In genomic region chr7:108944002-108944401, GRCm38 (mm10) we compare ENCODE assay signal across 10 mouse cellular contexts. TPM values are rescaled to one million over a fixed set of nuclear protein-coding genes. Genes with fewer than 3 reads are reported as not detected.
DNase-seq lines count a peak whose midpoint lies in the region; ATAC-seq and TF ChIP-seq lines count a peak whose summit lies in the region.
"Had no signal": no experiment of that assay in that cellular context is flagged by ENCODE, and none has a peak within 500 bp of the region (broad histone marks: within the 10 kb centered on the region; RNA-seq: fewer than 3 reads in every experiment).

No protein-coding gene starts in this region.

- H3K27me3 ChIP-seq in hindbrain, embryonic 15.5 days: no peaks in the 10 kb centered on the region
- peaks cover 13% of the 10 kb centered on the region for H3K27me3 ChIP-seq in liver, embryonic 15.5 days
- no peaks in the 10 kb centered on the region for H3K27me3 ChIP-seq in neural tube, embryonic 12.5 days (replicated peaks)

- H3K4me2 ChIP-seq in hindbrain, embryonic 15.5 days: no peak overlapping the region
- no peak overlapping the region for H3K4me2 ChIP-seq in liver, embryonic 15.5 days
- no peak overlapping the region for H3K4me2 ChIP-seq in neural tube, embryonic 12.5 days (replicated peaks)

- TF ChIP-seq POLR2A in cortical plate, adult 2 months (IDR thresholded peaks at IDR 0.05; ENCODE audit: extremely low read depth, insufficient read depth, low read length): no peak

- H3K9me3 ChIP-seq in hindbrain, embryonic 15.5 days: no peaks in the 10 kb centered on the region
- H3K9me3 ChIP-seq in liver, embryonic 15.5 days (replicated peaks): no peaks in the 10 kb centered on the region
- H3K9me3 ChIP-seq in neural tube, embryonic 12.5 days: no peaks in the 10 kb centered on the region

- H3K4me3 ChIP-seq in cortical plate, adult 2 months (ENCODE audit: insufficient read depth, low read length): no peak overlapping the region
- H3K4me3 ChIP-seq in hindbrain, embryonic 15.5 days: no peak overlapping the region
- no peak overlapping the region for H3K4me3 ChIP-seq in liver, embryonic 15.5 days (replicated peaks)
- H3K4me3 ChIP-seq in neural tube, embryonic 12.5 days: no peak overlapping the region
- H3K4me3 ChIP-seq: erythroblast, embryonic 14.5 days had no signal

- no peaks in the 10 kb centered on the region for H3K4me1 ChIP-seq in cortical plate, adult 2 months (ENCODE audit: control insufficient read depth, insufficient read depth, low read length)
- no peaks in the 10 kb centered on the region for H3K4me1 ChIP-seq in hindbrain, embryonic 15.5 days (replicated peaks)
- no peaks in the 10 kb centered on the region for H3K4me1 ChIP-seq in liver, embryonic 15.5 days (replicated peaks)
- H3K4me1 ChIP-seq in neural tube, embryonic 12.5 days: no peaks in the 10 kb centered on the region

- peak; percentile 64 for TF ChIP-seq CTCF in cortical plate, adult 2 months (IDR thresholded peaks at IDR 0.05; ENCODE audit: extremely low read depth, insufficient read depth, low read length)

- ATAC-seq in hindbrain, embryonic 15.5 days (ENCODE audit: low FRiP score, low read depth): peak; percentile 70; the same call in 1 of the 2 replicates
- ATAC-seq in liver, embryonic 15.5 days (ENCODE audit: insufficient read depth): peak; percentile 49; the same call in 1 of the 2 replicates
- ATAC-seq in neural tube, embryonic 12.5 days (ENCODE audit: low FRiP score, low read depth): peak; percentile 38; the same call in 1 of the 2 replicates

- H3K27ac ChIP-seq in cortical plate, adult 2 months (ENCODE audit: insufficient read depth, low read length): no peak overlapping the region
- no peak overlapping the region for H3K27ac ChIP-seq in hindbrain, embryonic 15.5 days (replicated peaks)
- H3K27ac ChIP-seq in liver, embryonic 15.5 days (replicated peaks): no peak overlapping the region
- H3K27ac ChIP-seq in neural tube, embryonic 12.5 days: no peak overlapping the region
- H3K27ac ChIP-seq: macrophage had no signal

- H3K36me3 ChIP-seq in hindbrain, embryonic 15.5 days: peaks cover 47% of the 10 kb centered on the region
- peaks cover 58% of the 10 kb centered on the region for H3K36me3 ChIP-seq in liver, embryonic 15.5 days (replicated peaks)
- peaks cover 45% of the 10 kb centered on the region for H3K36me3 ChIP-seq in neural tube, embryonic 12.5 days

- peak; percentile 47 to 56 for DNase-seq in left cerebral cortex, adult 18-20 months (ENCODE audit: low spot score in 2 of 2)
- no peak for DNase-seq in left cerebral cortex, adult 11 months (ENCODE audit: low spot score)
- DNase-seq in NIH3T3 (ENCODE audit: low read depth): peak; percentile 71
- no peak for DNase-seq in gastrocnemius, adult 8-10 months (ENCODE audit: low spot score in 2 of 2)

- no peak overlapping the region for H3K9ac ChIP-seq in hindbrain, embryonic 15.5 days
- H3K9ac ChIP-seq in liver, embryonic 15.5 days: no peak overlapping the region
- H3K9ac ChIP-seq in neural tube, embryonic 12.5 days: no peak overlapping the region

- WGBS in hindbrain, embryonic 15.5 days: 2% methylated on average over 2 of the region's 2 CpGs
- WGBS in liver, embryonic 15.5 days (ENCODE audit: insufficient replicate concordance): 1% methylated on average over 2 of the region's 2 CpGs
- WGBS in neural tube, embryonic 12.5 days: 5% methylated on average over 2 of the region's 2 CpGs

RNA-seq across cellular contexts. Expression of gene Tub, which starts 6.1 kb away (rescaled TPM):
- 100 to 1,000 TPM; 128 to 137 TPM for total RNA-seq in left cerebral cortex, adult 18-20 months (2021)
- polyA plus RNA-seq in cortical plate, adult 2 months (2012; rRNA removed): 161 and 176 TPM in 2 replicates
- polyA plus RNA-seq in hindbrain, embryonic 15.5 days (2015; fragmentation: Nextera tagmentation; extraction: Ambion mirVana): 45.8 and 51.4 TPM in 2 replicates
- polyA plus RNA-seq in liver, embryonic 15.5 days (2015; fragmentation: Nextera tagmentation; extraction: Ambion mirVana): 0.05 TPM in 2 replicates
- 32.8 and 36.0 TPM in 2 replicates for polyA plus RNA-seq in neural tube, embryonic 12.5 days (2016; fragmentation: Nextera tagmentation; extraction: Ambion mirVana)
- total RNA-seq in gastrocnemius, adult 8-10 months (2022): under 1 TPM; 0.24 to 0.52 (median 0.31) TPM
- polyA plus RNA-seq: erythroblast, embryonic 14.5 days; macrophage had no signal

RNA-seq across cellular contexts. Expression of gene Eif3f, which starts 9.8 kb away (rescaled TPM):
- total RNA-seq in left cerebral cortex, adult 18-20 months (2021): 100 to 1,000 TPM in 1 of 2 experiments, 10 to 100 TPM in 1; 92.0 to 108 TPM
- 91.9 and 95.0 TPM in 2 replicates for polyA plus RNA-seq in cortical plate, adult 2 months (2012; rRNA removed)
- 73.6 and 76.5 TPM in 2 replicates for polyA plus RNA-seq in hindbrain, embryonic 15.5 days (2015; fragmentation: Nextera tagmentation; extraction: Ambion mirVana)
- polyA plus RNA-seq in liver, embryonic 15.5 days (2015; fragmentation: Nextera tagmentation; extraction: Ambion mirVana): 34.9 and 35.2 TPM in 2 replicates
- polyA plus RNA-seq in neural tube, embryonic 12.5 days (2016; fragmentation: Nextera tagmentation; extraction: Ambion mirVana): 85.9 and 87.7 TPM in 2 replicates
- total RNA-seq in gastrocnemius, adult 8-10 months (2022): 100 to 1,000 TPM; 111 to 136 (median 121) TPM

RNA-seq across cellular contexts. Expression of gene Nlrp10, which starts 14.0 kb away (rescaled TPM):
- under 1 TPM; 0.44 to 0.52 TPM for total RNA-seq in left cerebral cortex, adult 18-20 months (2021)
- polyA plus RNA-seq in cortical plate, adult 2 months (2012; rRNA removed): 0.04 and 0.06 TPM in 2 replicates
- polyA plus RNA-seq in hindbrain, embryonic 15.5 days (2015; fragmentation: Nextera tagmentation; extraction: Ambion mirVana): 0.06 TPM in 1 of 2 replicates, not detected in the other
- 0.03 and 0.05 TPM in 2 replicates for polyA plus RNA-seq in liver, embryonic 15.5 days (2015; fragmentation: Nextera tagmentation; extraction: Ambion mirVana)
- polyA plus RNA-seq in neural tube, embryonic 12.5 days (2016; fragmentation: Nextera tagmentation; extraction: Ambion mirVana): not detected in 2 replicates
- total RNA-seq in gastrocnemius, adult 8-10 months (2022): 1 to 10 TPM; 1.3 to 2.5 (median 1.8) TPM
- polyA plus RNA-seq: erythroblast, embryonic 14.5 days had no signal

RNA-seq across cellular contexts. Expression of gene Olfr519, which starts 49.8 kb away (rescaled TPM):
- total RNA-seq in left cerebral cortex, adult 18-20 months (2021): not detected
- not detected in 2 replicates for polyA plus RNA-seq in cortical plate, adult 2 months (2012; rRNA removed)
- not detected in 2 replicates for polyA plus RNA-seq in hindbrain, embryonic 15.5 days (2015; fragmentation: Nextera tagmentation; extraction: Ambion mirVana)
- not detected in 2 replicates for polyA plus RNA-seq in liver, embryonic 15.5 days (2015; fragmentation: Nextera tagmentation; extraction: Ambion mirVana)
- not detected in 2 replicates for polyA plus RNA-seq in neural tube, embryonic 12.5 days (2016; fragmentation: Nextera tagmentation; extraction: Ambion mirVana)
- not detected for total RNA-seq in gastrocnemius, adult 8-10 months (2022)
- polyA plus RNA-seq: erythroblast, embryonic 14.5 days; macrophage had no signal

RNA-seq across cellular contexts. Expression of gene Olfr518, which starts 59.2 kb away (rescaled TPM):
- total RNA-seq in left cerebral cortex, adult 18-20 months (2021): not detected
- not detected in 2 replicates for polyA plus RNA-seq in cortical plate, adult 2 months (2012; rRNA removed)
- polyA plus RNA-seq in hindbrain, embryonic 15.5 days (2015; fragmentation: Nextera tagmentation; extraction: Ambion mirVana): not detected in 2 replicates
- not detected in 2 replicates for polyA plus RNA-seq in liver, embryonic 15.5 days (2015; fragmentation: Nextera tagmentation; extraction: Ambion mirVana)
- polyA plus RNA-seq in neural tube, embryonic 12.5 days (2016; fragmentation: Nextera tagmentation; extraction: Ambion mirVana): not detected in 2 replicates
- not detected for total RNA-seq in gastrocnemius, adult 8-10 months (2022)
- polyA plus RNA-seq: macrophage had no signal

Comparison
In these comparisons a context has a peak if more than half of its experiments do, and no peak if none do; other contexts are left out.
1. DNase-seq: peak in left cerebral cortex, adult 18-20 months (2 of 2) and NIH3T3 (single experiment); none in left cerebral cortex, adult 11 months (single experiment) and gastrocnemius, adult 8-10 months (0 of 2).
2. RNA of gene Tub, which starts 6.1 kb away (polyA plus RNA-seq): 161 to 176 TPM in cortical plate, adult 2 months, 45.8 to 51.4 TPM in hindbrain, embryonic 15.5 days and 32.8 to 36.0 TPM in neural tube, embryonic 12.5 days; 0.05 TPM in liver, embryonic 15.5 days; every median in the first group is over 10 times any median in the second.
3. Peak in every context shown above with its lines, with median percentiles within 50 percentile points of each other: ATAC-seq.